Mouse (Mus musculus): ENCODE measurements around the gene Dad1.

Gene Dad1

DNA sequence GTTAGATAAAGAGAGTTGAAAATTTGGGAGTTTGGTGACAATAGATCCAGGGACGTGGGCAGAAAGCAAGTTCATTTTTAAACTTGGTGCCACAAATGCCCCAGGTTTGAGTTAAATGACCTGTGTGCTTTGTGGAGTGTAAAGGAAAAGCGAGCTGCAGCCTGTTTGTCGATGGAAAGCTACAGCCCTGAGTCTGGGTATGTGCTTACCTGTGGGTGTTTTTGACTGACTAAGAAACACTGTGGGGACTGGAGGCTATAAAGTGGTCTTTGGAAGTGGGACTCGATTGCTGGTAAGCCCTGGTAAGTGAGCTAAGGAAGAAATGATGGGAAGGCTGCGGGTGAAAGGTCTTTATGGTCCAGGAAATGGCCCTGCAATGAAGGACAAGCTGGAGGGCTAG lies 47.6 kb downstream of the Dad1 start:
- no peak for DNase-seq (ENCODE audit: low read depth, low spot score)

DNA sequence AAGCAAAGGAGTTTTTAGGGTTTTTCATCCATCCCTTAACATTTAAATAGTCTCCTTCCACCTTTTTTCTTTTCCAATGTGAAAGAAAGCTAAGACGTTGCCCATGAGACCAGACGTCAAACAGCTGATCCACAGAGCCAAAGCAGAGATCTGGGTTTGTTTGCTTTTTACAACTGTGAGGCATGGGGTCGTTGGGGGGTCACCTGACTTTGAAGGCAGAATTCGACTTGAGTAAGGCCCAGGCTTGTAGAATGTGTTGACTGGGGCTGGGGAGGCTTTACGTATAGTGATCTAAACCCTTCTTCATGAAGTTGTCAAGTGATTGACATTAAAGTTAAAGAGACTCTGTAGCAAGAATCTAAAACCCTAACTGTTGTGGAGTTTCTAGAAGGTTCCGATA lies 48.0 kb downstream of the Dad1 start:
- no peak for DNase-seq (ENCODE audit: low read depth, low spot score)

DNA sequence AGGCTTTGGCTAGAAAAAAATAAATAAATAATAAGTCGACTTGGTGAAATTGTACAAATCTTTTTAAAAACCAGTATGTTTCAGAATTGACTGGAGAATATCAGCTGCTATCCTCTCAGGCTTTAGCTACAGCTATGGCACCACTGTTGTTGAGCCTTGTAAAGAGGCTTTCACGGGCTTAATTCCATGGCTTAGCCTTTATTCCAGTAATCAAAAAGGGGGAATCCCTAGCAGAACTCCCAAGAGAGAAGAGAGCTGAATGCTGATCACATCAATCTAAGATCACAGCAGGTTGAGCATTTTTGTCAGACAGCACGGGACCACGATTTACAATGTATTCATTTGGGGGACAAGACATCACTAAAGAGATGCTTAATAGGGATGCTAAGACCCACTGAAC lies 49.1 kb downstream of the Dad1 start:
- DNase-seq (ENCODE audit: low read depth, low spot score), result no peak

DNA sequence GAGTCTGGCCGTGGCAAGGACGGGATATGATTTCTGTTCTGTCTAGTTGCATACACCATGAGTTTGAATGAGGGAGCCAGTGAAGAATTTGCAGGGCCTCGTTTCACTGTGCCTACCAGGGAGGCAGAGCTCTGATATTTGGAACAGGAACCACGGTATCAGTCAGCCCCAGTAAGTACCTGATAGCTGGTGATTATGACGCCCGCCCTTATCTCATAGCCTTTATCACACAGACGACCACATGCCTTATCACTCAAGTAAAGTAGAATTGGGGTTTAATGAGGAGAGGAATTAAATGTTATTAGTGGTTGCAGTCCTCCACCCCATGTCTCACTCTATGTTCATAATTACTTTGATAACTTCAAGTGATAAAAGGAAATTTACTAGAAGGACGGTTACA lies 49.6 kb downstream of the Dad1 start:
- no peak for DNase-seq (ENCODE audit: low read depth, low spot score)

DNA sequence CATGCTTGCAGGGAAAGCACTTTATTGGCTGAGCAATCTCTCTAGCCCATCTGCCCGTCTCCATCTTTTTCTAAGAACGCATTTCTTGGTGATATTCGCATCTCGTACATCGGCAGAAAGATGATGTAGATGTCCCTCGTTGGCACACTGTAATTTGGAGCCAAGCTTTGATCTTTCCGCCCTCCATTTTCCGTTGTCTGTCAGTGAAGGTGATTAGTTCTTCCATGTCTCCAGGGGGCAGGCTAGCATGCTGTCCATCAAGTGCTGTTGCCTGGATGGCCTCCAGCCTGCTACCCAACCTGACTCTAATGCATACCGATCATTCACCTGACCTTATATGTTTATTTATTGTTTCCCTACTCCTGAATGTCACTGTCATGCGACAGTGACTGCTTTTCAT lies 50.1 kb downstream of the Dad1 start:
- DNase-seq (ENCODE audit: low read depth, low spot score), result no peak

DNA sequence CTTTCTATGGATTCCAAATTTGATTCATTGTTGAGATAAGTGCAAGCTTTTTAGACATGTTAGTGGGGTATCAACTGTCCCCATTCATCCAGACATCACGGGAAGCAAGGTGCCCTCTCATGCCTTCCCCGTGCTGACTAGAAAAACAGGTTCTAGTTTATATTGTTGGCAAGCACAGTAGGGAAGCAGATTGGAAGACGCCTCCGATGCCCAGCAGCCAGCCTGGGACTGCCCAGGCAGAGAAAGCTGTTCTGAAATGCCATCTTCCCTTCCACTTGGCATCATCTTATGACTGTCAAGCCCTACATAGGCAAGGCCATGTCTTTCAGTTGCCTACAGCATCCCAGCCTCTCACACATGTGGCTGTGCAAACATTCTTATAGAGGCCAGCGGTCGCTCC lies 50.7 kb downstream of the Dad1 start:
- DNase-seq (ENCODE audit: low read depth, low spot score), result no peak

DNA sequence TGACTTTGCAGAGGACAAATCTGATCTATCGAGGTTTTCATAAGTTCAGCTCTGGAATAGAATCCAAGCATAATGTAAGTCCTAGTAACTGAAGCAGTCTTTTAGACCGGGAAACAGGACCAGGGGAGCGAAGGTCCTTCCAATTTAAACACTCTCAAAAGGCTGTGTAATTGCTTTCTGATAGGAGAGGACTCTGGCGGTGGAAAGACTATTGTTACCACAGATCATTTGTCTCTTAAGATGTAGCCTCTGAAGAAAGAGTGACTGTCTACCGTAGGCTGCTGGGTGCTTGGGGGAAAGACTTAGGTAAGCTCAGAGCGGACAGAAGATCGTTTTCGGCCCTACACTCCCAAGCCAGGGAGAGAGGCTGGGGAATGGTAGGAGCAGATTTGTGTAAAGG lies 53.5 kb downstream of the Dad1 start:
- no peak for DNase-seq (ENCODE audit: low read depth, low spot score)

DNA sequence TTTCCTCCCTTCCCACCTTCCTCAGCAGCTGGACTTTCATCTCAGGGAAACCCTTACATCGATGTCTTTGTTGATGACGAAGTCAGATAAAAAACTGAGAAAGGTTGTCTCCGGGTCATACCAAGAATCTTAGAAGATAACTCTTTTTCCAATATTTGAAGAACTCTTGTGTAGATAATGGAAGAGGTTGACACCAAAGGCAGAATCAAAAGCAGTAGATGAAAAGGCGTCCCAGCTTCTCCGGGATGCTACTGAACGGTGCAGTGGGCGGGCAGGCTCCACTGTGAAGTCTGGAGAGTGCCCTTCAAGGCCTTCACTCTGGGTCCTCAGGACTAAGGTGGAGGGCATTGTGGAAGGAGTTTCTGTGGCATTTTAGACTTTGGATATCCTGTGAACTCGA lies 54.2 kb downstream of the Dad1 start:
- no peak for DNase-seq (ENCODE audit: low read depth, low spot score)

DNA sequence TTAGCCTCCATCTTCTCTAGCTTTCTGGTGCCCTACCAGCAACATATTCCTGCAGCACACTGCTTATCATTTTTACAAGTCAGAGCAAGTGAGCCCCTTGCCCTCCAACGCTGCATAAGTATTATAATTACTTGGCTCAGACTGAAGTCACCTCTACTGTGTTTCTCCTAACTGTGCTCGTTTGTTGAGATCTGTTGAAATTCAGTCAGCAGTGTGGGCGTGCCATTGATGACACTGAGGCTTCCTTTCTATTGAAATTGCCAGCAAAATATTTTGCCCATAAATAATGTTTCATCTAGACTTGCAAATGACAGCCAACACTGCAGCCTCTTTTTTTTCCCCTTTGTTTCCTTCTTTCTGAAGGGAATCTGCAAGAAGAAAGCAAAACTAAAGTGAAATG lies 56.2 kb downstream of the Dad1 start:
- DNase-seq (ENCODE audit: low read depth, low spot score), result no peak

DNA sequence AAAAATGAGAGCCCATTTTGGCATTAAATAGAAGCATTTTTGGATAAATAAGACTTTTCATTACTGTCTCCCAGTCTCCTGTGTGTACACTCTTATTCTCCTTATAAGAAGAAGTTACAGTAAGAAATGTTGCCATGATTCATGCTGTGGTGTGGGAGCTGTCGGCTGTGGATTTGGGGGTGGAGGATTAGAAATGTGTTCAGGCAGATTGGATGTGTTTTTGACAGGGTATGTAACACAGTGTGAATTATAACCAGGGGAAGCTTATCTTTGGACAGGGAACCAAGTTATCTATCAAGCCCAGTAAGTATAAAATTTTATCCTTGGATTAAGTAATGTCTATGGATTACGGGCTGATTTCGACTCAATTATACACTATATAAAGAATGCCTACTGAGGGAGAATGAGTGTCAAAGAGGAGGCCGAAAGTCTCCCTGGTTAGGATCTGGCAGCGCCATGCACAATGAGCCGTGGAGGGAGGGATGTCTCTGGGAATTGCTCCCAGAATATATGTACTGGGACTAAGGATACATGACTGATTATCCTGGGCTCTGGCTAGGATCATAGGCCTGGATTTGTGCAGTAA lies 58.0 kb downstream of the Dad1 start:
- DNase-seq (ENCODE audit: low read depth, low spot score), result no peak

DNA sequence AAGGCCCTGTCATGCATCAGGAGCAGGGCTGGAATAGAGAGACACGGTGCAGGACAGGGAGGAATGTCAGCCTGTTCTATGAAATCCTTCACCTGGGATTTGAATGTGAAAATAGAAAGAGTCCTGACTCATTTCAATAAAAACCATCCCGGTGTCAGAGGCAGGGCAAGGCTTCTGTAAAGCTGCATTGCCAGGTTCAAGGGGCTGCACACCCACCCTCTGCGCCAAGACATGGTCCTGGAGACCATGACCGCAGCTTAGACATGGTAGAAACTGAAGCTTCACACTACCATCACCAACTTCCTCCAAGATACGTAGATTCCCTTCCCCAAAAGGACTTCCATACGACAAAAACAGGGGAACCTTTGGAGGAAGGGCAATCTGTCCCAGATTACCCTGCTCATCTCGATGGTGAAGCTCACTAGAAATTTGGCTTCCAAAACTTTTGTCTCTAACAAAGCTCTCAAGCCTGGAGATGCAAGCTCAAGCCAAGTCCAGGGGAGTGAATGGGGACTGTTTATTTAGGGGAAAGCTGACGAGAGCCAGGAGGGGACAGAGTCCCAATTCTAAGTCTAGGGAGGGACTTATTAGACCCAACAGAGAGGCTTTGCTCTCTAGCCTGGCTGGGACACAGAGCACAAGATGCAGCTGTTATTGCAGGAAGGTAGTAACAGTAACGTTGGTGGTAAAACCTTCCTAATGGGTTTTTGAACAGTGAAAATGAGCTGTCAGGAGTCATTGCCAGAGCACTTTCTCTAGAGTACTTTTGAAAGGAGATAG lies 60.4 kb downstream of the Dad1 start:
- no peak for DNase-seq (ENCODE audit: low read depth, low spot score)

DNA sequence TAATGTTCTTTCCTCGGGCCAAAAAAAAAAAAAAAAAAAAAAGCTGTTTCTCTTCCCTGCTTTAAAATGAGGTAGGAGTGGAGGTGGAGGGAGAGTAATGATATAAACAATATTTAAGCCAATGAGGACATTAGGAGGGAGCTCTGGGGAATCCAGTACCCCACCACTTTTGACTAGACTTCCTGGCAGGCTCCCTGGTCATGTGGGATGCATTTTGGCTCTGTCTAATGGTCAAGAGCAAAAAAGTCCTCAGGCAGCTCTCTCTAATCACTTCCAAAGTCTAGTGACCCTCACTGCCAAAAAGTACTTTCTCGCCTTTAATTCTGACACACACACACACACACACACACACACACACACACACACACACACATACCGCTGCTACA lies 61.4 kb downstream of the Dad1 start:
- DNase-seq (ENCODE audit: low read depth, low spot score), result no peak

DNA sequence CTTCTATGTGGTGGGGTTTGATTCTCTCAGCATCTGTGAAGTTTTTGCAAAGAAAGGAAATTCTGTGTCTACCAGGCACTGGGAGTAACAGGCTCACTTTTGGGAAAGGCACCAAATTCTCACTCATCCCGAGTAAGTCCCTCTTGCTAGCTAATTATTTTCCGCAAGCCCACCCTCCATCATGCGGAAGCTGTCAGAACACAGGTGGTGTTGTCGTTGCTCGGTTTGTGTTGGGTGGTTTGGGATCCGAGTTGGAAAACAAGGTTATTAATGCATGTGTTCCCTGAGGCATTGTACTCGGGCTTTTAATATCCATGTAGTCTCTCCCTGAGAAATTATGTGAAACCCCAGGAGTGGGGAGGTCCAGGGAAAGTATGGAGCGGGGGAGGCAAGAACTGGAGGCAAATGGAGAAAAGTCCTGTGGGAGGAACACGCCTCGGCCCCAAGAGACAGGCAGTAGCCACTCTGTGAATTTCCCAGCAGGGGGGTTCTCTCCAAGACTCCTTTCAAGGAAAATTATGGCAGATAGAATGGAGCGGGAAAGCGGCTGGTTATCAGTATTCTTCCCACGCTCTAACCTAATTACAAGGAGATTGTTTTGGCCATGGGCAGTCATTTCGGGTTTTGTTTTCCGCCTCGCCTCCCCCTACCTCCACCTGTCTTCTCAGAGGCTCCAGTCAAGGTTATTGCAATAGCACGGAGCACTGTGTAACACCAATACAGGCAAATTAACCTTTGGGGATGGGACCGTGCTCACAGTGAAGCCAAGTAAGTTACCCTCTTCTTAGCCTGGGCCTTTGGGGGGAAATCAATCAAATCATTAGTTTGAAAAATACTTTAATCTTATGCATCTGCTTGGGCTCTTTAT lies 62.1 kb downstream of the Dad1 start:
- no peak for DNase-seq (ENCODE audit: low read depth, low spot score)

DNA sequence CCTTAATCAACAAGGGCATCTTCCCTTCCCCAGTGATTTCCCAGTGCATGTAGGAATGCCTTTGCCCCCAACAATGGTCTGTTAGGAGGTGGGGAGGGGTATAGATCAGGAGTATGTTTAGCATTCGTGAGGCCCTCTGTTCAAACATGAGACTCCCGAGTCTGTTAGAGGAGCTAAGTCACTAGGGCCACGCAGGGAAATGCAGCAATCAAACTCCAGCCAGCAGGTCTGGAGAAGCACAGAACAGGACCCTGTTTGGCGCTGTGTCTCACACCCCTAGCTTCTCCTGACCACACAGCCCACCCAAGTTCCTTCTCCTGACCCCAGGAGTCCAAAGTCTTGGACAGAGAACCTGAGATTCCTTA lies 62.9 kb downstream of the Dad1 start:
- no peak for DNase-seq (ENCODE audit: low read depth, low spot score)

DNA sequence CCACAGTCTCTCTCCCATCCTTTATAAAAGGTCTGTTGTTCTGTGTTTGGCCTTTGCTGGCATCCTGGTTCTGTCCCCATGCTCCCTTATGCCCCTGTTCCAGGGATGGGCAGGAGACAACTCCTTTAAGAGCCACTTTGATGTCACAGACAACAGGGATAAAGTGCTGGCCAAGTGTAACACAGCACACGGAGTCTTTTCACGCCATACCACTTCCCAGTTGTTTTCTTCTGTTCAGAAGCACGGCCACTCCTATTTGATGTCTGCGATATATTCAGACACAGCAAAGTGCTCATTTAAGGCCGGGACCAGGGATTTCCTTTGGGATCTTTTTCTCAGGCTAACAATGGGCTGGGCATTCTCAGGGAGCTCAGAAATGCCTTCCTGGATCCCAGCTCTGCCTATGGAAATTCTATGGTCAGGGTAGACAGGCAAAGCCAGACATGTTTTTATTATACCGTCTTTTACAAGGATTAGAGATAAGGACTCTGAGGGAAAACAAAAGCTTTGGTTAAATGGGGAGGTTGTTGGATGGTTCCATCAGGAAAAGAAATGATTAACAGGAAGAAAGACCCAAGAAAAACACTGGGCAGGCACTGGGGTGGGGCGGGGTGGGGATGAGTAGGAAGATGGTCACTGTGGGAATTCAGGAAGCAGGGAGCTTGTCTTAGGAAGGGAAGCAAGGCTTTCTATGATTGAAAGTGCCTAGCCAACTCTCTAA lies 63.4 kb downstream of the Dad1 start:
- no peak for DNase-seq (ENCODE audit: low read depth, low spot score)

DNA sequence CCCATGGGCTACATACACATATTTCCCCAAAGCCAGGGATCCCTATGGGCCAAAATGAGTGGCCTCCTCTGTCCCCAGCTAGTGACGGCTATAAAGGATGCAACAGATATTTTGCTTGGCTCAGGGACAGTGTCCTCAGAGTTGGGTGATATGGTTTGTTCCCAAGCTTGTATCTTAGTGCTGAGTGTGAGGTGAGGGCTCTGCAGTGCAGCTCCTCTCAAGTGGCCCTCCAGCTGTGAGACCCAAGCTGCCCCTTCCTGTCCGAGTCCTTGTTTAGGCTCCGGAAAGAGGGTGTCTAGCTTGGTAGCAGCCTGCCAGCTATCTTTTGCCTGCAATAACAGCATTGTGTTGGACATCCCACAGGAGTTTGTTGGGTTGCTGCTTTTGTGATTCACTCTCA lies 64.6 kb downstream of the Dad1 start:
- DNase-seq (ENCODE audit: low read depth, low spot score), result no peak

DNA sequence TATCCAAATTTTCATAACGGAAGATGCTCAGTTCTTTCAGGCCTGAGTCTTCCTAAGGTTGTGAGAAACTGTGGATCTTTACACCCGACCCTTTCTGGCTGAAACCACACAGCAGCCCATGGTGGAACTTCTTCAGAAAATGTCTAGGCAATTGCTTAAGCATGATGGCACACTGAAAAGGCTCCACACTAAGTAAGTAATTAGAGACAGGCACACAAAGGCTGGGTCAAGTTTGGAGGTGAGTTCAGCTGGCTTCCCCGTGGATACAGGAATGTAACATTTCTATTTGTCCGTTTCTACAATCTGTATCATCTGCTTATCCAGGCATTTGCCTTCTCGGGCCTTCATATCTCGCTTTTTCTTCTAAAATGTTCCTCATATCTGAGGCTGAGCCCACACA lies 66.7 kb downstream of the Dad1 start:
- no peak for DNase-seq (ENCODE audit: low read depth, low spot score)
